Mouse (Mus musculus): ENCODE data around the gene Ier2. TPM values are rescaled to one million over a fixed set of nuclear protein-coding genes. Genes with fewer than 3 reads are reported as not detected.
"Not testable (repeated sequence)": the region's sequence is repeated elsewhere in the genome, so short reads cannot be mapped to it uniquely, and the experiment has no call there.

Gene Ier2
- polyA plus RNA-seq, 1 experiment from 2014 or later: 43.0 TPM

GRCm38 (mm10) chr8:84636051-84636691 lies 26.5 kb downstream of the Ier2 start:
- 71% methylated on average over 17 of the region's 17 CpGs for WGBS
- H3K9me3 ChIP-seq: peaks cover 3% of the 10 kb centered on the region; the same call in 1 of the 2 replicates
- no peak for ATAC-seq (ENCODE audit: extremely low read depth, insufficient number of reproducible peaks, low FRiP score, low TSS enrichment)
- H3K4me3 ChIP-seq: no peak overlapping the region
- peak overlapping the region; percentile 13; the same call in 1 of the 2 replicates for H3K27ac ChIP-seq (replicated peaks)
- no peaks in the 10 kb centered on the region for H3K36me3 ChIP-seq
- peak overlapping the region; percentile 62 for H3K9ac ChIP-seq
- H3K4me1 ChIP-seq: peaks cover 42% of the 10 kb centered on the region
- H3K4me2 ChIP-seq: no peak overlapping the region
- no peaks in the 10 kb centered on the region; the same call in 1 of the 2 replicates for H3K27me3 ChIP-seq (replicated peaks)

- H3K27me3 ChIP-seq (replicated peaks): no peaks in the 10 kb centered on the region; the same call in 1 of the 2 replicates
- H3K27ac ChIP-seq (replicated peaks): peak overlapping the region; percentile 13; the same call in 1 of the 2 replicates
- H3K36me3 ChIP-seq: no peaks in the 10 kb centered on the region
- peaks cover 42% of the 10 kb centered on the region for H3K4me1 ChIP-seq
- H3K9ac ChIP-seq: peak overlapping the region; percentile 62
- ATAC-seq (ENCODE audit: extremely low read depth, insufficient number of reproducible peaks, low FRiP score, low TSS enrichment): no peak
- 68% methylated on average over 14 of the region's 14 CpGs for WGBS
- H3K4me3 ChIP-seq: no peak overlapping the region
- peaks cover 3% of the 10 kb centered on the region; the same call in 1 of the 2 replicates for H3K9me3 ChIP-seq
- H3K4me2 ChIP-seq: no peak overlapping the region
Observed at GRCm38 (mm10) chr8:84635397-84636050, 27.1 kb downstream of the Ier2 start.

GRCm38 (mm10) chr8:84634849-84635304 lies 27.8 kb downstream of the Ier2 start:
- ATAC-seq (ENCODE audit: extremely low read depth, insufficient number of reproducible peaks, low FRiP score, low TSS enrichment): no peak
- Histone ChIP-seq H3K27ac (replicated peaks) (no peak overlapping the region), H3K27me3 (replicated peaks) (no peaks in the 10 kb centered on the region; the same call in 1 of the 2 replicates), H3K9me3 (peaks cover 3% of the 10 kb centered on the region; the same call in 1 of the 2 replicates), H3K36me3 (no peaks in the 10 kb centered on the region), H3K4me2 (no peak overlapping the region), H3K9ac (peak overlapping the region; percentile 62), H3K4me1 (peaks cover 36% of the 10 kb centered on the region), H3K4me3 (no peak overlapping the region)
- 46% methylated on average over 9 of the region's 9 CpGs for WGBS

- H3K9ac ChIP-seq: no peak overlapping the region
- H3K4me2 ChIP-seq: no peak overlapping the region
Observed at GRCm38 (mm10) chr8:84633841-84634584, 28.6 kb downstream of the Ier2 start.

GRCm38 (mm10) chr8:84631813-84632212 lies 30.8 kb downstream of the Ier2 start:
- Histone ChIP-seq H3K9ac (no peak overlapping the region), H3K4me3 (no peak overlapping the region), H3K36me3 (no peaks in the 10 kb centered on the region), H3K4me2 (no peak overlapping the region), H3K4me1 (peaks cover 31% of the 10 kb centered on the region), H3K27ac (replicated peaks) (no peak overlapping the region), H3K9me3 (peaks cover 3% of the 10 kb centered on the region; the same call in 1 of the 2 replicates), H3K27me3 (replicated peaks) (no peaks in the 10 kb centered on the region; the same call in 1 of the 2 replicates)
- WGBS: 82% methylated on average over 4 of the region's 4 CpGs
- ATAC-seq (ENCODE audit: extremely low read depth, insufficient number of reproducible peaks, low FRiP score, low TSS enrichment): no peak

More at GRCm38 (mm10) chr8:84633841-84634584, 28.6 kb downstream of the Ier2 start:
- H3K4me3 ChIP-seq: no peak overlapping the region
- no peak overlapping the region for H3K27ac ChIP-seq (replicated peaks)
- no peaks in the 10 kb centered on the region for H3K36me3 ChIP-seq
- no peak for ATAC-seq (ENCODE audit: extremely low read depth, insufficient number of reproducible peaks, low FRiP score, low TSS enrichment)
- H3K4me1 ChIP-seq: peaks cover 36% of the 10 kb centered on the region
- peaks cover 3% of the 10 kb centered on the region; the same call in 1 of the 2 replicates for H3K9me3 ChIP-seq
- 43% methylated on average over 10 of the region's 10 CpGs for WGBS
- H3K27me3 ChIP-seq (replicated peaks): no peaks in the 10 kb centered on the region; the same call in 1 of the 2 replicates

- Histone ChIP-seq H3K4me3 (no peak overlapping the region), H3K27me3 (replicated peaks) (no peaks in the 10 kb centered on the region; the same call in 1 of the 2 replicates), H3K9me3 (peaks cover 3% of the 10 kb centered on the region; the same call in 1 of the 2 replicates), H3K4me2 (no peak overlapping the region), H3K27ac (replicated peaks) (no peak overlapping the region), H3K9ac (no peak overlapping the region), H3K4me1 (peaks cover 16% of the 10 kb centered on the region), H3K36me3 (no peaks in the 10 kb centered on the region)
- no peak for ATAC-seq (ENCODE audit: extremely low read depth, insufficient number of reproducible peaks, low FRiP score, low TSS enrichment)
- WGBS: 66% methylated on average over 4 of the region's 4 CpGs
Observed at GRCm38 (mm10) chr8:84630145-84630544, 32.5 kb downstream of the Ier2 start.

- Histone ChIP-seq H3K36me3 (no peaks in the 10 kb centered on the region), H3K9me3 (peaks cover 3% of the 10 kb centered on the region; the same call in 1 of the 2 replicates), H3K4me2 (no peak overlapping the region), H3K9ac (no peak overlapping the region), H3K4me3 (no peak overlapping the region), H3K27me3 (replicated peaks) (no peaks in the 10 kb centered on the region; the same call in 1 of the 2 replicates), H3K27ac (replicated peaks) (no peak overlapping the region), H3K4me1 (peaks cover 10% of the 10 kb centered on the region)
- no peak for ATAC-seq (ENCODE audit: extremely low read depth, insufficient number of reproducible peaks, low FRiP score, low TSS enrichment)
- 65% methylated on average over 11 of the region's 11 CpGs for WGBS
Observed at GRCm38 (mm10) chr8:84629586-84629985, 33.1 kb downstream of the Ier2 start.

GRCm38 (mm10) chr8:84623425-84623824 lies 39.2 kb downstream of the Ier2 start:
- H3K9ac ChIP-seq; H3K4me3 ChIP-seq; ATAC-seq (ENCODE audit: extremely low read depth, insufficient number of reproducible peaks, low FRiP score, low TSS enrichment); H3K27ac ChIP-seq (replicated peaks); H3K4me2 ChIP-seq; H3K36me3 ChIP-seq; H3K4me1 ChIP-seq; H3K9me3 ChIP-seq: not testable (repeated sequence)
- H3K27me3 ChIP-seq (replicated peaks): peaks cover 21% of the 10 kb centered on the region; the same call in 1 of the 2 replicates
- 77% methylated on average over 4 of the region's 4 CpGs for whole genome bisulfite sequencing

- Histone ChIP-seq H3K36me3 (no peaks in the 10 kb centered on the region), H3K4me1 (peaks cover 4% of the 10 kb centered on the region; the same call in 1 of the 2 replicates), H3K27ac (replicated peaks) (no peak overlapping the region), H3K4me3 (no peak overlapping the region), H3K9me3 (no peaks in the 10 kb centered on the region), H3K4me2 (no peak overlapping the region), H3K9ac (no peak overlapping the region), H3K27me3 (replicated peaks) (peaks cover 44% of the 10 kb centered on the region)
- ATAC-seq (ENCODE audit: extremely low read depth, insufficient number of reproducible peaks, low FRiP score, low TSS enrichment): no peak
- WGBS: 69% methylated on average over 8 of the region's 8 CpGs
Observed at GRCm38 (mm10) chr8:84621102-84621625, 41.5 kb downstream of the Ier2 start.

GRCm38 (mm10) chr8:84617005-84617404 lies 45.6 kb downstream of the Ier2 start:
- Histone ChIP-seq H3K4me3 (no peak overlapping the region), H3K9me3 (no peaks in the 10 kb centered on the region), H3K27ac (replicated peaks) (no peak overlapping the region), H3K4me2 (peak overlapping the region; percentile 1; the same call in 1 of the 2 replicates), H3K4me1 (peaks cover 12% of the 10 kb centered on the region; the same call in 1 of the 2 replicates), H3K27me3 (replicated peaks) (peaks cover 67% of the 10 kb centered on the region), H3K9ac (no peak overlapping the region), H3K36me3 (0 out of 2 replicates have a peak, but pooled peaks cover 2% of the 10 kb centered on the region)
- no peak for ATAC-seq (ENCODE audit: extremely low read depth, insufficient number of reproducible peaks, low FRiP score, low TSS enrichment)
- WGBS: 35% methylated on average over 22 of the region's 22 CpGs

All from heart, embryonic 13.5 days (tissue).